Mouse (Mus musculus) frontal cortex, postnatal 25 days (tissue): ENCODE results near the gene Efna2.

Experiments used
- DNase-seq, 2 experiments: peaks; one replicate each; pipeline ENCODE4 v3.0.0; 2022; ENCODE audit warnings: low spot score in 2 of 2

Gene Efna2

GRCm38 (mm10) chr10:80227877-80228775, 48.8 kb downstream of the Efna2 start:
- no peak for DNase-seq

- no peak for DNase-seq
Measured at GRCm38 (mm10) chr10:80236145-80236825, 57.0 kb downstream of the Efna2 start.

GRCm38 (mm10) chr10:80237020-80237419, 57.7 kb downstream of the Efna2 start:
- DNase-seq = no peak

- no peak for DNase-seq
Measured at GRCm38 (mm10) chr10:80238306-80238705, 59.0 kb downstream of the Efna2 start.
